Mouse (Mus musculus) lung, embryonic 14.5 days (tissue): ENCODE data around the gene Zswim9. TPM values are rescaled to one million over a fixed set of nuclear protein-coding genes. Genes with fewer than 3 reads are reported as not detected.
"Not testable (repeated sequence)": the region's sequence is repeated elsewhere in the genome, so short reads cannot be mapped to it uniquely, and the experiment has no call there.

Experiments used
- ATAC-seq: fragments of 200-750 bp; cut with Nextera tagmentation; 2 replicates; pipeline ENCODE4 v1.8.0; 2017; ENCODE audit warnings: mild to moderate bottlenecking, moderate TSS enrichment, moderate library complexity; ENCODE audit not compliant: insufficient read depth
- DNase-seq: peaks from one replicate; pipeline ENCODE4 v3.0.0-alpha.2; 2015
- H3K27ac ChIP-seq: fragments of 300-500 bp; sonication (generic); 2 replicates; pipeline ENCODE4 v1.5.1; 2014; ENCODE audit warnings: low read depth, mild to moderate bottlenecking, moderate library complexity
- H3K27me3 ChIP-seq: fragments of 300-500 bp; sonication (generic); 2 replicates; pipeline ENCODE4 v1.6.1; 2014; ENCODE audit warnings: low read length, control low read depth; ENCODE audit not compliant: insufficient read depth
- H3K36me3 ChIP-seq: fragments of 300-500 bp; sonication (generic); 2 replicates; pipeline ENCODE4 v1.6.1; 2014; ENCODE audit warnings: control low read depth; ENCODE audit not compliant: insufficient read depth
- H3K4me1 ChIP-seq: fragments of 300-500 bp; sonication (generic); 2 replicates; pipeline ENCODE4 v1.6.1; 2014; ENCODE audit warnings: antibody characterized with exemption, control low read depth; ENCODE audit not compliant: insufficient read depth
- H3K4me2 ChIP-seq: fragments of 300-500 bp; sonication (generic); 2 replicates; pipeline ENCODE4 v1.6.1; 2014; ENCODE audit warnings: mild to moderate bottlenecking
- H3K4me3 ChIP-seq: fragments of 300-500 bp; sonication (generic); 2 replicates; pipeline ENCODE4 v1.5.1; 2014; ENCODE audit warnings: low read depth, low read length
- H3K9ac ChIP-seq: fragments of 300-500 bp; sonication (generic); 2 replicates; pipeline ENCODE4 v1.6.1; 2014
- H3K9me3 ChIP-seq: fragments of 300-500 bp; sonication (generic); 2 replicates; pipeline ENCODE4 v1.6.1; 2016; ENCODE audit warnings: low read depth, low read length, control low read depth
- CTCF ChIP-seq: IDR thresholded peaks from 2 replicates; pipeline ENCODE4 v1.5.1; 2016; ENCODE audit warnings: antibody characterized with exemption, low read depth
- WGBS: fragments of 180-500 bp; shearing (Covaris S2); extraction: QIAGEN DNeasy Blood & Tissue Kit; methylation state at CpG from one replicate; pipeline ENCODE4 v1.1.7; 2014; 5-methylcytosine and 5-hydroxymethylcytosine counted together
- polyA plus RNA-seq: library from polyadenylated mRNA; unstranded; fragments of >200 nt; fragmentation: Nextera tagmentation; extraction: Ambion mirVana; gene quantifications from 2 replicates; pipeline ENCODE4 v1.2.1, GENCODE M21; 2014

Gene Zswim9
- polyA plus RNA-seq, 1 experiment from 2014 or later, result 8.1 TPM

DNA sequence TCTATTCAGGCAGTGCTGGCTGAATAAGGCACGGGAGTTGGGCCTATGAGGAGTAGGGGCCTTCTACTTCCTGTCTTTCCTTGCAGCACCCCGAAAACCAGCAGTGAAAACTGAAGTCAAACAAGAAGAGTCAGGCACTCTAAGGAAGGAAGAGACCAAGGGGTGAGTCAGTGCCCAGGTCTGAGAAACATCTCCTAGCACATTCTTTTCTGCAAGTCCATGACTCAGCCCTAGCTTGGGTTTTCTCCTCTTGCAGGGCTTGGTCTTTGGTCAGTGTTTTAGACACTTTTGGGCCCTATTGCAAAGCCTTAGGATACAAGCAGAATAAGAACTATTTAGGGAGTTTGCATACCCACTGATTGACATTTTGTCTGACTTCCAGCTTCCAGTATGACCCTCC is 12.8 kb upstream of the Zswim9 start:
- H3K9ac ChIP-seq, result no peak overlapping the region
- H3K36me3 ChIP-seq, result peaks cover 90% of the 10 kb centered on the region
- ATAC-seq, result no peak
- H3K4me3 ChIP-seq, result no peak overlapping the region
- 82% methylated on average over 2 of the region's 2 CpGs for WGBS
- no peak for DNase-seq
- H3K4me1 ChIP-seq, result no peaks in the 10 kb centered on the region
- no peak for TF ChIP-seq CTCF
- H3K27ac ChIP-seq, result no peak overlapping the region
- H3K4me2 ChIP-seq, result no peak overlapping the region
- no peaks in the 10 kb centered on the region for H3K9me3 ChIP-seq
- no peaks in the 10 kb centered on the region for H3K27me3 ChIP-seq

DNA sequence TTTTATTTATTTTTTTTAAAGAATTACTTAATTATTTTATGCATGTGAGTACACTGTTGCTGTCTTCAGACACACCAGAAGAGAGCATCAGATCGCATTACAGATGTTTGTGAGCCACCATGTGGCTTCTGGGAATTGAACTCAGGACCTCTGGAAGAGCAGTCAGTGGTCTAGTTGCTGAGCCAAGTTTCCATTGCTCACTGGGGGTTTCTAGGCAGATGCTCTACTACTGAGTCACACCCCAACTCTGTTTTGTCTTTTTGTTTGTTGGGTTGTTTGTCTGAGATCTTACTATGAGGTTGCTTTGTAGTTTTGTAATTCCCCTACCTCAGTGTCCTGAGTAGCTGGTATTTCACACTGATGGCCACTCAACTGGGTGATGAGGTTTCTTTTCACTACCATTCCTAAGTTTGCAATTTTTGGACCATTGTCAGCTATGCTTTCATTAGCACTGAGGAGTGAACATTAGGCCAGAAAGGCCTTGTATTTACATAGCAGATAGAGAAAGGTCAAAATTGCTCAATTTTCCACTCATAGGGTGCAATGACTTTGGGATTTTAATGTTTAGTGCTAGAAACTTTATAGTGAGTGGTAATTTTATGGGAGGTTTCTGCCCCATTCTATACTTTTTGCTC is 11.6 kb upstream of the Zswim9 start:
- DNase-seq (no peak), ATAC-seq (no peak)
- Histone ChIP-seq H3K27me3 (no peaks in the 10 kb centered on the region), H3K4me3 (no peak overlapping the region), H3K9ac (no peak overlapping the region), H3K4me2 (no peak overlapping the region), H3K36me3 (peaks cover 91% of the 10 kb centered on the region), H3K27ac (no peak overlapping the region), H3K4me1 (no peaks in the 10 kb centered on the region), H3K9me3 (no peaks in the 10 kb centered on the region)
- TF ChIP-seq CTCF, result no peak
- WGBS, result 85% methylated on average over 1 of the region's 1 CpGs

DNA sequence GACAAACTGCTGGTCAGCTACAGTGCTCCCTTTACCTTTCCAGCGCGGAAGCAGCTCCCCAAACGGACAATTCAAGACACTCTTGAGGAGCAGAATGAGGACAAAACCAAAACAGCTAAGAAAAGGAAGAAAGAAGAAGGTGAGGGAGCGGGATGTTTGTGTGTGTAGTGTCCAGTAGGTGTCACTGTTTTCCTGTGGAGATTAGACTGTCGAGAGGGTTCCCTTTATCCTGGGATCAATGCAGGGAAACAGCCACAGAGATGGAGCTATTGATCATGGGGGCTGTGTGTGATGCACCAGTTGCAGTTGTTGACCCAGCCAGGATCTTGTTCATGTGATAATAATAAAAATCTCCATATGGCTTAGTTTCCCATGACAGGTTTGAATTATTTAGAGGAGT is 10.1 kb upstream of the Zswim9 start:
- DNase-seq, result peak; percentile 60
- Histone ChIP-seq H3K4me2 (no peak overlapping the region), H3K36me3 (peaks cover 90% of the 10 kb centered on the region), H3K4me1 (no peaks in the 10 kb centered on the region), H3K9me3 (no peaks in the 10 kb centered on the region), H3K9ac (no peak overlapping the region), H3K4me3 (no peak overlapping the region), H3K27ac (no peak overlapping the region), H3K27me3 (no peaks in the 10 kb centered on the region)
- ATAC-seq, result no peak
- 52% methylated on average over 5 of the region's 5 CpGs for WGBS
- peak; percentile 67 for TF ChIP-seq CTCF

DNA sequence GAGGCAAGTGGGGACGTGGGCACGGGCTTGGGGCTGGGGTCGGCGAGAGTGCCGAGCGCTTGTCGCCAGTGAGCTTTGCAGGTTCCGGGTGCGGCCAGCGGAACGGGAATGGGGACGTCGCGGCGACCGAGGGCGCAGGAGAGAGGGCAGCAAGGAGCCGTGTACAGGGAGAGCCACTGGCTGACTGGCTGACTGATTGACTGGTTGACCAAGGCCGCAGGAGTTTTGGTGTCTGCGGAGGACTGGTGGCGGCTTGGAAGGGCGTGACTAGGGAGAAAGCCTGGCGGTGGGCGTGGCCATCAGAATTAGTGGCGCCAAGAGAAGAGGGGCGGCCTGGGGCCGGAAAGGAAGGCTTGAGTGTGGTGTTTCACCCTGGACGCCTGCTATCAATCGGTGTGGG is 436 bp upstream of the Zswim9 start:
- Histone ChIP-seq H3K36me3 (peaks cover 45% of the 10 kb centered on the region), H3K4me2 (peak overlapping the region; percentile 78)
- H3K27ac ChIP-seq, result not testable (repeated sequence)

DNA sequence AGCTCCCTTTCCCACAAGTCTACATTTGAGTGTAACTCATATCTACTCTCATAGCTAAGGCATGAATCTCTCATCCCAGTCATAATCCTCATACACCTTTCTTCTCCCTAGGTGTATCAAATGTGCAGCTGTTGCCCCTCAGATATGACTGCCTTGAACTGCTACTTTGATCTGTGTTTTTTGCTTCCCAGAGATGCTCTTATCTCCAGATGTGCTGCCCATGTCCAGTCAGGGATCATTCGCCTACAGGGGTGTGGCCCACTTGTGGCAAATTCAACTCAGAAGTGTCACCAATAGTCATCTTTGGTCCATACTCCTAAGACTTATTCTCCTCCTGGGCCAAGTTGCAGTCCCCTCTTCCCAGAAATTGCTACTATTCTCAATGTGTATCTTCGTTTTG is 688 bp downstream of the Zswim9 start:
- WGBS, result 18% methylated on average over 2 of the region's 2 CpGs
- Histone ChIP-seq H3K4me3 (peak overlapping the region; percentile 63), H3K4me2 (peak overlapping the region; percentile 78), H3K27ac (peak overlapping the region; percentile 89), H3K9me3 (no peaks in the 10 kb centered on the region), H3K36me3 (peaks cover 36% of the 10 kb centered on the region), H3K27me3 (no peaks in the 10 kb centered on the region), H3K4me1 (peaks cover 3% of the 10 kb centered on the region; the same call in 1 of the 2 replicates), H3K9ac (peak overlapping the region; percentile 70)
- no peak for TF ChIP-seq CTCF
- ATAC-seq, result peak; percentile 0; the same call in 1 of the 2 replicates
- DNase-seq, result no peak

More for the DNA sequence above, 436 bp upstream of the Zswim9 start:
- H3K4me1 ChIP-seq, H3K27me3 ChIP-seq, DNase-seq, H3K9me3 ChIP-seq: not testable (repeated sequence)
- Histone ChIP-seq H3K9ac (peak overlapping the region; percentile 70), H3K4me3 (peak overlapping the region; percentile 63)
- 1% methylated on average over 11 of the region's 29 CpGs for WGBS
- ATAC-seq, result peak; percentile 69

DNA sequence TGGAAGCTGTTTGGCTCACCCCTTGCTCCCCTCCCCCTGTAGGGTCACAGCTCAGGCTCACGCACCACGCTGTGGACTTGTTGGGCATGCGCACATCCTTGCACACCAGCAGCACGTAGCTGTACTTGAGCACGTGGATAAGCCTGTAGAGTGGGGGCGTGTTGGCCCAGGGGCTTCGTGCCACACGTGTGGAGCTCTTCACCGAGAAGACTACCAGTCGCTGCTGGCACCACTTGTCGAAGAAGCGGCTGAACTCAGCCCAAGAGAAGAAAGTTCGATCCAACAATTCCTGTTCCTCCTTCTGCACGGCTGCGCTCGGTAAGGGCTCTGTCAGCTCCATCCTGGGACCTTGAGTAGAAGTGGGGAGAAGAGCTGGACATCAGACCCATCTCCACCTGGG is 1.4 kb downstream of the Zswim9 start, which contains the start of gene Lig1:
Gene Lig1 (plus strand): TSS at position 203 of the 400 bp plus-strand sequence.
- peak within 1 kb of the TSS; percentile 63 for H3K4me3 ChIP-seq
- TF ChIP-seq CTCF, result no peak
- no peaks in the 10 kb centered on the region for H3K27me3 ChIP-seq
- H3K4me2 ChIP-seq, result peak within 1 kb of the TSS; percentile 78
- 96% methylated on average over 16 of the region's 16 CpGs for WGBS
- H3K4me1 ChIP-seq, result peaks cover 3% of the 10 kb centered on the region; the same call in 1 of the 2 replicates
- peak within 1 kb of the TSS; percentile 70 for H3K9ac ChIP-seq
- H3K36me3 ChIP-seq, result peaks cover 29% of the 10 kb centered on the region
- peak within 1 kb of the TSS; percentile 89 for H3K27ac ChIP-seq
- ATAC-seq (no peak), DNase-seq (no peak)
- no peaks in the 10 kb centered on the region for H3K9me3 ChIP-seq

DNA sequence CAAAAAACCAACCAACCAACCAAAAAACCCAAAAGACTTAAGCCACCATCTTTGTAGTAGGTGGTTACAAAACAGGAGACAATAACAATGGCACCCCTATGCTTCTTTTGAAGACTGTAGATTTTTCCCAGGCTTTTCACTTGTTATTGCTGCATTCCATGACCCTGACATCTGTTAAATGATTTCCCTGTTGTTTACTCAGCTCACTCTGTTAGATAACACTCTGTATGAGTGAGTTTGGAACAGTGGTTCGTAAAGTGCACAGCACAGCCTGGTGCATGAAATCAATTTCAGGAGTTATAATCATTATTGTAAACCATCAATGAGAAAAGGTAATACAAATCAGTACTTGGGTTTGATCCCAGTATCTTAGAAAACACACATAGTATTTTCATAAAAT is 6.8 kb downstream of the Zswim9 start:
- Histone ChIP-seq H3K27me3 (no peaks in the 10 kb centered on the region), H3K9me3 (no peaks in the 10 kb centered on the region), H3K36me3 (peaks cover 10% of the 10 kb centered on the region), H3K4me1 (no peaks in the 10 kb centered on the region), H3K9ac (no peak overlapping the region), H3K4me3 (no peak overlapping the region), H3K4me2 (no peak overlapping the region), H3K27ac (no peak overlapping the region)
- no peak for DNase-seq
- no peak for TF ChIP-seq CTCF
- no peak for ATAC-seq
- 57% methylated on average over 1 of the region's 1 CpGs for WGBS
